Mouse (Mus musculus) thymus, postnatal 25 days (tissue): ENCODE data around the gene Snapc5.
"Not testable (repeated sequence)": the region's sequence is repeated elsewhere in the genome, so short reads cannot be mapped to it uniquely, and the experiment has no call there.

ENCODE experiments used
- DNase-seq: peaks from one replicate; pipeline ENCODE4 v3.0.0; 2022

The Snapc5 gene

DNA sequence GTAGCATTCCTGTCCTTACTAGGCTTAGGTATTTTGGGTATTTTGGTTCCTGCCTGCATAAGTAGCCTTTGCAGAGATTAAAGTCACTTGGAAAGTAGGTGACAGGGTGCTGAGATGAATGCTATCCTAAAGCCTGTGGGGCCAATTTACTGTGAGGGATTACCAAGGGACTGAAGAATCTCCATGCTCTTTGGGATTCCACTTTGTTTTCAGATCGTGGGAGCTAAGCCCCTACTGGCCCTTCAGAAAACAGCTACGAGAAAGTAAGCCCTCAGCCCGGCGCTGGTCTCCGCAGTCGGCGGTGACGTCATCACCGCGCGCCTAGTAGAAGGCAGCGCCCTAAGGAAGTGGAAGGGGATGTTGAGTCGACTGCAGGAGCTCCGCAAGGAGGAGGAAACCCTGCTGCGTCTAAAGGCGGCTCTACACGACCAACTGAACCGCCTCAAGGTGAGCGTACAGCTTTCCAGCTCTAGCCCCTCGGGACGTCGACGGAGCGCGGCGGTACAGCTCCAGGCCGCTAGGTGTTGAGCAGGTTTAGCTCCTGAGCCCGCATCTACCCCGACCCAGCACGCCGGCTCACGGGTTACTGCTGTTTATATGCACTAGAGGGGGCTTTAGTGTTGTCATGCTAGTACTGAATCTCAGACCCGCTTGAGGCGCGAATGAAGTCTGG lies at the start of gene Snapc5:
Gene Snapc5, plus strand, starts transcription at position 301 of the 673 bp plus-strand sequence.
- DNase-seq = peak; percentile 91

DNA sequence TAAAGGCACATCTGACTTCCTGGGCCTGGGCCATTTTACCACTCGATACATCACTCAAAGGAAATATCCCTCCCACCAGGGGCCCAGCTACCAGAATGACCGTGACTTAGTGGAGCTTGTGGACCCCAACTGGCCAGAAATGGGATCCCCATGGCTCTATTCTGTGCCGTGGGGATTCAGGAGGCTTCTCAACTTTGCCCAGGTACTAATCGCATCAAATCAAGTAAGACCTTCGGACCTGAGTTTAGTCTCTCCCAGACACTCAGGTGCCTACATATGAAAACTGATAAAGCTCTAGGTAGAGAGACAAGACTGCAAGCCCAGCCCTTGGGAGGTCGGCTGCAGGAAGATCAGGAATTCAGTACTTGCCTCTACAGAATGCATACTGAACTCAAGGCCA lies 47.5 kb upstream of the Snapc5 start:
- DNase-seq = no peak

DNA sequence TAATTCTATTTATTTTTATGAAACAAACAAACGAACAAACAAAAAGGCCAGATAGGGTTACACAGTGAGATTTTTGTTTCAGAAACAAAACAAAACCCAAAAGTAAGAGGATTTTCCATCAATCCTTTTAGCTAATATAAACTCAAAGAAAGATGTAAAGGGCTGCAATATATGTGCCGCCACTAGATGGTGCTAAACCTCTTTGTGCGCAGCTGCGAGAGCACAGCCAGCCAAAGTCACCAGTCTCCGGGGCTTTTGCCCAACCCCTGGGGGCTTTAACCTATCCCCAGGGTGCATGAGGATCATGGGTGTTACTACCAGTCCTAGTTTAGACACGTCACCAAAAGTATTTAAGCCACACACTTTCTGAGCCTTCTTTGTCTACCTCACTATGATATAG lies 40.2 kb upstream of the Snapc5 start:
- DNase-seq = peak; percentile 49

DNA sequence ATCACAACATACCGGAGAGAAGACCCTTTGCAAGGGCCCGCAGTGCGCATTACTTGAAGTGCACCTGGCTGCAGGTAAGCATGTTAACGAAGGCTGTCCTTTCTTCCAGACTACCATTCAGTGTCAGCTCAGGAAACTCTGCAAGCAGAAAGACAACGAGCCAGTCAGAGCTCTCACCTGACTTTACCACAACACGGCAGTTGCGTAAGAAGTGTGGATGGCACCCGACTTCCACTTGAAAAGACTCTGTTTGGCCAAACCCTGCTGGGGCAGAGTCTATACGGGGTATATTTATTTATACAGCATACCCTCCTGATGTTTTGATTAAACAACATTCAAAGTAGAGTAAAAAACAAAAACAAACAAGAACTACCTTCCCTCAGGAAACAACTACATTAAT lies 39.2 kb upstream of the Snapc5 start:
- DNase-seq = no peak

DNA sequence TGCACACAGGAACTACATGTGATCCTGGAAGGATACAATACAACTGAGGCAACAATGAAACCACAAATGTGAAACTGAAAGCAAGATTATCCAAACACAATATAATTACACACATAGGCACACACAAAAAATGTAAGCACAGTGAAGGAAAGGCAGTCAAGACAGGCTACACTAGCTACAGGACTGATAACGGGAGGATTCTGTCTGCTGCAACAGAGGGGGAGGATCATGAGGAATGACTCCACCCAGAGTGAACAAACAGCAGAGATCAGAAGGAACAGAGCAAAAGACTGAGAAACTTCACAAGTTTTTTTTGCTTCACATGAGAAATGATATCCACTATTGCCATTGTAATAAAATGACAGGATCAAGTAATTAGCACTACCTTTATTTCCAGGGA lies 22.4 kb upstream of the Snapc5 start:
- no peak for DNase-seq

DNA sequence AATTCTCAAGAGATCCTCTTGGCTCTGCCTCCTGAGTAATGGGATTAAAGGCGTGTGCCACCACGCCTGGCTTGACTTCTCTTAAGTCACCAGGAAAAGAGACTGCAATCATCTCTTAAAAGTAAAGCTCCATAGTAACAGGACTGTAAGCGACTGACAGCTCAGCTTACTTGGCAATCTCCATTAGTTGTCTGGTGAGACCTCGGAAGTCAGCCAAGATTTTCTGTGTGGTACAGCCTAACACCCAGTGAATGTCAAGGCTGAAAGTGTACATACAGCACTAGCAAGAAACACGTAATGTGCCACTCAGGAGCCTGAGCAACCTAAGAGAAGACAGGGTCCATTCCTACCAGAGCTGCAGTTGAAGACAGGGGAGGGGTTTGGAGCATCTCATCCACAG lies 18.6 kb upstream of the Snapc5 start:
- DNase-seq = no peak

DNA sequence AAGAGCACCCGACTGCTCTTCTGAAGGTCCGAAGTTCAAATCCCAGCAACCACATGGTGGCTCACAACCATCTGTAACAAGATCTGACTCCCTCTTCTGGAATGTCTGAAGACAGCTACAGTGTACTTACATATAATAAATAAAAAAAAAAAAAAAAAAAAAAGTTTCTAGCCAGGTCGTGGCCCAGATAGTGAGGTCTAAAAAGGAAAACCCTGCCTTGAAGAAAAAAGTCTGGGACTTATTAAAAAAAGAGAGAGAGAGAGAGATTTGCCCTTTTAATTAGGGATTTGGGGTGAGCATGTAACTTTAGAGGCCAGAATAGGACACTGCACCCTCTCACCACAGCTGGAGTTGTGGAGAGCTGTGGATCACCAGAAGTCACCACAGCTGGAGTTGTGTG lies 9.1 kb upstream of the Snapc5 start:
- DNase-seq = not testable (repeated sequence)

DNA sequence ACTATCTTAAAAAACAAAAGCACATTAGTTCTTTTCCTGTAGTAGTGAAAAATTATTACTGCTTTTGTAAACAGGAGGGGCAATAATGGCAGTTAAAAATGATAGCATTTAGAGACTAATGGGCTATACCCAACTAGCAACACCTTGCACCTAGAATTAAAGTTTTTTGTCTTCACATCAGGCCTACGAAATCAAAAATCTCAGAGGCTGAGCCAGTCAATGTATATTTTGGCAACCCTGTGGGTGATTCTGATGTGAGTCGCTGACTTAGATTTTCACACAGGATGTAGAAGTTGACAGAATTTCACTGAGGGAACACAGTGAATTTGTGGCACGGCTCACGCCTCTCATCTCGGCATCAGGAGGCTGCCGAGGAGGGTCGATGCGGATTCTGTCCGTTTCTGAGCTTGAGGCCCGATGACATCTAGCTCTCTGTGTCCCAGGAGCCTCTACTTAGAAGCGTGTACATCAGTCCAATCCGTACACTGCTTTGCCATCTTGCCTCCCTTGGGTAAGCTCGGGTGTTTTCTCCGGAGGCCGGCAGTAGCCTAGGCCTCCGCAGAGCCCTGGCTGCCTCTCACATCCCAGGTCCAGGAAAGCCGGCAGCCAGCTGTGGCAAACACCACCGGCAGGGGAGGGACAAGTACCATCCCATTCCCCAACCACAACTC lies 6.8 kb upstream of the Snapc5 start:
- no peak for DNase-seq

DNA sequence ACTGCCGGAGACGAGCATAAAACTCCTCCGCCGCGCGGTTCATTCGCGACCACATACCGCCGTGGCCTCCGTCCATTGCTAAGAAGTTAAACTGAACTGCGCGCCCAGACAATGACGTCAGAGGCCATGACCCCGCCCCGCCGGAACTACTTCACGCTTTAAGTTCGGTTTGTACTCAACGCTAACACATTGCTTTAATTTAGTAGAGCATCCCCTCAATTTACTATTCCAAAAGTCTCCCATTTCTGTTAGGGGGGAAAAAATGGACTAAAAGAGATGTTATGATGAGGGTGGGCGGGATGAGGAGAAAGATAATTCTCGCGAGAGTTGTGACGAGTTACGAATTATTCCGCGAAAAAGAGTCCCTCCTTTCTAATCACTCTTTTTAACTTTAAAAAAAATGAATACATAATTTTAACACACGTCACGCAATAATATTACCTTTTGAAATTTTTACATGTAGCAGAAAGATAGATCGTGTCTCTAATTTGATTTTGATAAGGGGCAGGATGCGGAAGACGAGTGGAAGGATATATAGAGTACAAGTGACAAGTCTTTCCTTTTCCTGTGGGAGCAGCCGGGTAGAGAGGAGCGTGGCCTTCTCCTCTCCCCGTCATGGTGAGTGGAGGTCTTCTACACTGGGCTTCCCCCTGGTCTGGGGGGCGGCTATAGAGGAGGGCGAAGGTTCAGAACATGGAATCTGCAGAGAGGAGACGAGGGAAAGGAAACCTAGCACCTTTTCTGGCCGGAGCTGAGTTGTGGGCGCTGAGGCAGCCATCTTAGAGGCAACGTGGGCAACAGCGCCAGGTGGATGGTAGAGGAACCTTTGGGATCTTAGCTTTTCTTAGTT lies 6.0 kb upstream of the Snapc5 start, which contains the start of the genes Zwilch and Rpl4:
Gene Zwilch, minus strand, starts transcription at position 289 of the 850 bp plus-strand sequence.
Gene Rpl4, plus strand, starts transcription at position 560 of the 850 bp plus-strand sequence.
- DNase-seq = peak; percentile 83

DNA sequence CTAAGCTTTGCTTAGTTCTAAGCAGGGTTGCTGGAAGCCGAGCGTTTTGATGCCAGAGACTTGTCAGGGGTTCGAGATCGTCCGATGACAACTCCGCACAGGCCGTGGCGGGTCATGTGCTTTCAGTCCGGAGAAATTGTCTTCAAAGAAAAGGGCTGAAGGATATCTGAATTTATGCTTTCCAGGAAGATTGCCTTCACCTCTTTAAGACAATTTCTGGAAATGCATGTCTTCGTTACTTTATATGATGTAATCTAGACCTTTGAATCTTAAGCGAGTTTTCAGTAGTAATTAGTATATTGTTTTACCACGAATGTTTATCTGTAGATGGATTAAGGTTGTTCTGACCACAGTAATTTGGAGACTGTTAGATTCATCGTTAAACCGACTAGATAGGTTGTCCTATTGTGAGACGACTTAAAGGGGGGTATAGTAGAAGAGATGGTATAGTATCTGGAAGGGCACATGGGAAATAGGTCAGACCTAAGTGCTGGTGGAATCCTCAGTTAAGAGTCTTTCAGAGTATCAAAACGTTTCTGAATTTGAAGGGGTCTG lies 5.3 kb upstream of the Snapc5 start:
- no peak for DNase-seq

DNA sequence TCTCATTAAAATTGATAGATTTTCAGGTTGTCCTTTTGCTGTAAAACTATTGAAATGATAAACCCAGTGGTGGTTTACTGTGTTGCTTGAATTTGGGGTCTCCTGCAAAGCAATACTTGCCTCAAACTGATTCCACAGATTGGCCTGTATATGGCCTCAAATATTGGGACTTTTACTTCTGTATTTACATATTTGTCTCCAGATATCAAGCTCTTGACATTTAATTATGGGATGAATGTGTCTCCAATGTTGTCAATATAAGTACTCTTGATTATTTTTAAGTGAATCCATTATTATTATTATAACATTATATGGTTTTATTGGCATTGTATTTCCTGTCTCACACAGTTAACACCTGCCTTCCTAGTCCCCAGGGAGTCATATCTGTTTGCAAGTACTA lies 4.7 kb upstream of the Snapc5 start:
- DNase-seq = no peak

DNA sequence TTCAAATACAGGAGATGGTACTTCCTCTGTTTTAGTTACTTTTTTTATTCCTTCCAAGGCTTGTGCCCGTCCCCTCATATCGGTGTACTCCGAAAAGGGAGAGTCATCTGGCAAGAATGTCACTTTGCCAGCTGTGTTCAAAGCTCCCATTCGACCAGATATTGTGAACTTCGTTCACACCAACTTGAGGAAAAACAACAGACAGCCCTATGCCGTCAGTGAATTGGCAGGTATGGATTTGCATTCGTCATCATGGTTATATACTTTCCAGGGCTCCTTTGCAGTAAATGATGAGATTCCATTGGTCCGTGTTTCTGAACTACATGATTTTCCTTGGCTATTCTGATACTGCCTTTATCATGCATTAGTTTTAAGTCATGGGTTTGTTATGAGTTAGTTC lies 4.3 kb upstream of the Snapc5 start:
- no peak for DNase-seq

DNA sequence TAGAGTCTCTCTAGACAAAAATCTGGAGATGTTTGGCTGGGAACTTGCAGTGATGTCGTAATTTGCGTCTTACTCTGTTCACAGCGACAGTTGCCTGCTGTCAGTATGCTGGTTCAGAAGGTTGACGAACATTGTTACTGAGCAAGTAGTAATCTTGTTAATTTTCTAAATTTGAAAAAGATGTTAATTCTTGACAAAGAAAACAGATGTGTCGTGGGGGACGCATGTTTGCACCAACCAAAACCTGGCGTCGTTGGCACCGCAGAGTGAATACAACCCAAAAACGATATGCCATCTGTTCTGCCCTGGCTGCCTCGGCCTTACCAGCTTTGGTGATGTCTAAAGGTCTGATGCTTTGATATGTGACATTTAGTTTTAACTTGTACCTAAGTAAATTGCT lies 3.7 kb upstream of the Snapc5 start:
- DNase-seq = no peak

DNA sequence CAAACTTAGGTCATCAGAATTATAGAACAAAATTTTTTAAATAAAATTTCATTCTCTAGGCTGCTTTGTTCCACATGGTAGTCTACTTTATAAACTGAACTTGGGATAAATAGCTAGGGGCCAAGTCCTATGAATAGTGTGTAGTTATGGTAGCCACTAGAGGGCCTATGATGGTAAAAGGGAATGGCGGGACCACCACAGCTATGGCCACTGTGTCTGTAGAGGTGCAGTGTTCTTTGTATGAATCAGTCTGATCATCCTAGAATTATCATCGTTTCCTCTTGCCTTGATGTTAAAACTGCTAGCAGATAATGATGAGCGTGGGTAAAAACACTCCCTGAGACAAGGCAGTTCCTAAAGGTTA lies 482 bp upstream of the Snapc5 start:
- DNase-seq = no peak

DNA sequence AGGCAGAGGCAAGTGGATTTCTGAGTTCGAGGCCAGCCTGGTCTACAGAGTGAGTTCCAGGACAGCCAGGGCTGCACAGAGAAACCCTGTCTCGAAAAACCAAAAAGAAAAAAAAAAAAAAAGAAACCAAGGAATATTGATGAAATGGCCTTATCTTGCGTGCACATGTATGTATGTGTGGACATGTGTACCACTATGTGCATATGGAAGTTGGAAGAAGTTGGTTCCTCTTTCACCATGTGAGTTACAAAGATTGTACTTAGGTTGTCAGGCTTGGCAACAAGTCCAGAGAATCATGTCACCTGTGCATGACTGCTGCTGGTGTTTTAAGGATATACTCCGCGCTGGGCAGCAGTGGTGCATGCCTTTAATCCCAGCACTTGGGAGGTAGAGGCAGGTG lies 4.2 kb downstream of the Snapc5 start:
- DNase-seq = not testable (repeated sequence)

DNA sequence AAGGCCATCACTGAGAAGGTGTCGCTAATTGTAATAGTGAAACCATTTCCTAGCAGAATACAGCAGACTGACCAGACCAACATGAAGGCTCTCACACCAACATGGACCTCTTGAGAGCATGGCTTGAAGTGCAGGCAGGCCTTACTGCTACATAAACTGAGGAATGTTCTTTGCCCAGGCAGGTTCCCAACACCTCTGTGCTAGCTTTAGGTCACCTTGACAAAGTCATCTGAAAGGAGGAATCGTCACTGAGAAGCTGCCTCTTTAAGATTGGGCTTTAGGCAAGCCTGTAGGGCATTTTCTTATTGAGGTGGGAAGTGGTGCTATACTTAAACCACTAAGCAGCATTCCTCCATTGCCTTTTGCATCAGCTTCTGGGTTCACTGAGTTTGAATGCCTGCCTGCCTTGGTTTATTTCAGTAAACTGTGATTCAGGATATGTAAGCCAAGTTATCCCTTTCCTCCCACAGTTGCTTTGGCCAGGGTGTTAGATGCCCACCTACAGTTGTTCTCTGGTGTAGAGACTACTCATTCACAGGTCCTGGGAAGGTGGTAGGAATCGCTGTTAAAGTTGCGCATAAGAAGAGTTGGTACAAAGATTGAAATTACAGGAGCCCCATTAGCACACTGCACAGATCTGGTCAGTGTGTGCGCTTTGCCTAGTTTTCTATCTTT lies 5.2 kb downstream of the Snapc5 start:
- DNase-seq = no peak

DNA sequence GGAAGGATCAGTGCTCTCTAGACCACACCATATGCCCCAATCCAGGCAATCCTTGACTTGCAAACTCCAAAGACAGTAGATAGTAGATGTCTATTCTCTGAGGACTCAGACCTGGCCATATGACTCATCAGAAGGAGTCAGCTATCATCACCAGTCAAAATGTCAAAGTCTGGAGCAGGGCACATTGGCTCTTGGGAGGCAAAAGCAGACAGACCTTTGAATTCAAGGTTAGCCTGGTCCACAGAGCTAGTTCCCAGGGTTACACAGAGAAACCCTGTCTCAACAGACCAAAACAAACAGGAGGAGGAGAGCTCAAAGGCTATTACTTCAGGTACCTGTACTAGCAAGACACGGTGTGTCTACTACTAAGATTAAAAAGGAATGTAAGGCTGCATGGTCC lies 14.8 kb downstream of the Snapc5 start:
- DNase-seq = no peak

DNA sequence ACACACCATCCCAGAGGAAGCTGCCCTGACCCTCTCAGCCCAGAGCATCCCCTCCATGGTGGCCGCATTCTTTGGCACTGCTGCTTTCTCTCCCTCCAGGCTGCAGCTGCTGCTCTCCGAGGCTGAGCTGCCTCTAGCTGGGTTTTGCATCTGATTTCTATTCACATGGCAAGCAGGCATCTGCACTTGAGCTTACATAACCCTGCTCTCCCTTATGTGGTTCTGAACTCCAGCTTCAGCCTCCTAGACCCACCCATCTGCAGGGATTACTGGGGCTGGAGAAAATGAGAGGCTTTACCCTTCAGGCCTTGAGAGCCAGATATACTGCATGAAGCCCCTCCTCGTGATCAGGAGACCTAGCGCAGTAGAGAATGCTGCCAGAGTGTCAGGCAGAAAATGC lies 16.5 kb downstream of the Snapc5 start:
- DNase-seq = no peak

DNA sequence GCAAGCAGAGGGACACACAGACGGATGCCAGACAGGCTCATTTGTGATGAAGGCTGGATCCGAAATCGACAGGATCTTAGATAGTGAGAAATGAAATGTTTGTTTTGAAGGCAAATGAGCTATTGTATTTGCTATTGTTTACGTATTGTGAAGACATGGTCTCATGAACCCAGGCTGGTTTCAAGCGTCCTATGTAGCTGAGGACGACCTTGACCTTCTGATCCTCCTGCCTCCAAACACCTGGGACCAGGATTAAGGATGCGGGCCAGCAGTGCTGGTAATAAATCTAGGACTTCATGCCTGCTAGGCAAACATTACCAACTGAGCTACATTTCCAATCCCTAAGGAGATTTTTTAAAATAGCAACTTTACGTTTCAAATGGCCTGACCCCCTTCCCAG lies 18.4 kb downstream of the Snapc5 start:
- no peak for DNase-seq

DNA sequence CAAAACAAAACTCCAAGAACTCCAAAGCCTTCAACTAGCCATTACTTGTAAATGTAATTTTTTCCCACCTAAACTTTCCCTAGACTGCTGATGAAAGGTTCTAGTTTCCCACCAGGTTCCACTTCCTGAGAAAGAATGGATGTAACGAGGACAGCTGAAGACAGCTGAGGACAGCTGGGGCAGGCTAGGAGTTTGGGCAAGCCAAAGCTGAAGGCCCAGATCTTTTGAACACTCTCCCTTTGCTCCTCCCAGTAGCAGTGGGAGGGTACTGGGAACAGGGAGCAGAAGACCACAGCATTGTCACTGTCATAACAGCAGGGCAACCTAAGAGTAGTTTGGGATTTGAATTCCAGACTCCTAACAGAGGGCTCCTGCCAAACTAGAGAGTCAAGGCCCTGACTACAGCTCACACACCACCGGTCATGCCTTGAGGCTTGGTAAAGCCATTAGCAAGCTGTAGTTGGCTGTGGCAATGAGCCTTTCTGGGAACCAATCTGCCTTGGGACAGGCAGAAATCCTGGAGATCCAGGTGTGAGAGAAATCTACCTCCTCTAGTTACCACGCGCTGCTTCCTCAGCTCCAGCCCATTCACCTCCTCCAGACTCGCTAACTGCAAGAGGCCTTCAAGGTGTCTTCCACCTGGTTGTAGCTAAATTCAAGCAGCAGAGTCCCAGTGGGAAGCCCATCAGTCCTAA lies 19.1 kb downstream of the Snapc5 start:
- DNase-seq = no peak

DNA sequence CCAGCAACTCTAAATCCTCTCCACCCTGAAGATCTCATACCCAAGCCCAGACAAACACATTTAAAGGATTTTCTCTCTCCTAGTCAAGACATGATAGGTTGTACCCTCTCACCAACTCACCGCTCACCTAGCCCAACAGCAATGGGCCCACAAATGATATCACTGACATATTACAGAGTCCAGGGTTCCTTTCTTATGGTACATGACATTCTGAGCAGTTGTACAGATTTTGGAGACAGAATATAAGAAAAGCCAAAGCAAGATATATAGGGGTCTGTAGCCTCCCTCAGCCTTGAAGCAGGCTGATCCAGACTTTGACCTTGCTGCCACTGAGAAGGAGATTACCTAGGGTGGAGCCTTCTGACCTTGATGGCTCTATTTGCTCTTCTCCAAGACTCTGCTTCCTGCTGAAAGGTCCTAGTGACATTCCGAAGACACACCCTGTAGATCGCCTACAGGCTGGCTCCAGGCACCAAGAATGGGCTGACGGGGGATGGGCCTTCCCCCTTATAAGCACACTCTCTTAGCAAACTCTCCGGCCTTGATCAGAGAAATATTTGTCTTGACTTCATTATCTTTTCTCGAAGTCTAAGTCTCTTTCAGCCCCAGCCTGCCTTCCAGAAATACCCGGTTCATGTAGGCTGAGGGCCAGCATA lies 19.8 kb downstream of the Snapc5 start:
- not testable (repeated sequence) for DNase-seq

DNA sequence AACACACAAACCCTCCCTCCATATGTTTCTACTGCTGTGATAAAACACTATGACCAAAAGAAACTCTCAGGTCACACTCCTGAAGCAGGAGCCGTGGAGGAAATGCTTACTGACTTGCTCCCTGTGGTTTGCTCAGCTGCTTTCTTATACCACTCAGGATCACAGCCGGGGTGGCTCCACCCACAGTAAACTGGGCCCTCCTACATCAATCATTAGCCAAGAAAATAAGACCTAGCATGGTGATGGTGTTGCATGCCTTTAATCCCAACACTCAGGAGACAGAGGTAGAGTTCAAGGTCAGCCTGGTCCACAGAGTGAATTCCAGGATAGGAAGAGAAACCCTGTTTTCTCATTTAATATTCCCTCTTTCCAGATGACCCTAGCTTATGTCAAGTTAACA lies 20.8 kb downstream of the Snapc5 start:
- no peak for DNase-seq
